Mouse (Mus musculus) kidney, adult 8-10 months (tissue): ENCODE data around the gene Got1.
"Not testable (repeated sequence)": the region's sequence is repeated elsewhere in the genome, so short reads cannot be mapped to it uniquely, and the experiment has no call there.

Experiments
- DNase-seq, 2 experiments: peaks; one replicate each; pipeline ENCODE4 v3.0.0; 2022

The Got1 gene

GRCm38 (mm10) chr19:43521362-43521761, 3.0 kb downstream of the Got1 start:
- no peak for DNase-seq

- DNase-seq = no peak
Measured at GRCm38 (mm10) chr19:43520402-43520801, 4.0 kb downstream of the Got1 start.

GRCm38 (mm10) chr19:43519226-43519625, 5.2 kb downstream of the Got1 start:
- no peak for DNase-seq

- no peak for DNase-seq
Measured at GRCm38 (mm10) chr19:43518261-43518660, 6.1 kb downstream of the Got1 start.

- no peak for DNase-seq
Measured at GRCm38 (mm10) chr19:43517808-43518207, 6.6 kb downstream of the Got1 start.

- no peak for DNase-seq
Measured at GRCm38 (mm10) chr19:43517320-43517719, 7.1 kb downstream of the Got1 start.

- DNase-seq = no peak
Measured at GRCm38 (mm10) chr19:43516397-43517035, 7.9 kb downstream of the Got1 start.

- DNase-seq = no peak
Measured at GRCm38 (mm10) chr19:43515668-43516396, 8.6 kb downstream of the Got1 start.

- peak in 1 of 2 experiments; percentile 53 for DNase-seq
Measured at GRCm38 (mm10) chr19:43513874-43514273, 10.5 kb downstream of the Got1 start.

- DNase-seq = peak; percentile 64 to 66
Measured at GRCm38 (mm10) chr19:43511621-43512620, 12.5 kb downstream of the Got1 start.

- no peak for DNase-seq
Measured at GRCm38 (mm10) chr19:43510436-43511220, 13.8 kb downstream of the Got1 start.

- no peak for DNase-seq
Measured at GRCm38 (mm10) chr19:43505441-43505840, 19.0 kb downstream of the Got1 start.

GRCm38 (mm10) chr19:43503593-43503992, 20.8 kb downstream of the Got1 start:
- not testable (repeated sequence) for DNase-seq

GRCm38 (mm10) chr19:43502630-43503029, 21.8 kb downstream of the Got1 start:
- DNase-seq = no peak

- DNase-seq = no peak
Measured at GRCm38 (mm10) chr19:43498874-43499273, 25.5 kb downstream of the Got1 start.

GRCm38 (mm10) chr19:43497440-43497839, 27.0 kb downstream of the Got1 start:
- DNase-seq = no peak

- DNase-seq = peak; percentile 58 to 72
Measured at GRCm38 (mm10) chr19:43495846-43496245, 28.6 kb downstream of the Got1 start.

- no peak for DNase-seq
Measured at GRCm38 (mm10) chr19:43494914-43495313, 29.5 kb downstream of the Got1 start.

- DNase-seq = no peak
Measured at GRCm38 (mm10) chr19:43493878-43494277, 30.5 kb downstream of the Got1 start.

- not testable (repeated sequence) for DNase-seq
Measured at GRCm38 (mm10) chr19:43493316-43493715, 31.1 kb downstream of the Got1 start.

GRCm38 (mm10) chr19:43487429-43487828, 37.0 kb downstream of the Got1 start:
- peak; percentile 59 to 67 for DNase-seq

GRCm38 (mm10) chr19:43480512-43480911, 43.9 kb downstream of the Got1 start:
- no peak for DNase-seq
